Mouse (Mus musculus) hindlimb bud, embryonic 11.5 days (tissue): ENCODE measurements at regions not wholly inside any gene's neighbourhood (a gene's known extent, or its start where the extent isn't known, plus 50 kb on each side); places are given as distances from the start of the nearest gene placed in this dataset.
A peak's percentile ranks its signal among the peaks of the same experiment; 100 is the strongest.

ENCODE experiments used
- DNase-seq: peaks from one replicate; pipeline ENCODE4 v3.0.0-alpha.2; 2012; ENCODE audit warnings: low read depth, low spot score; ENCODE audit errors: extremely low spot score

DNA sequence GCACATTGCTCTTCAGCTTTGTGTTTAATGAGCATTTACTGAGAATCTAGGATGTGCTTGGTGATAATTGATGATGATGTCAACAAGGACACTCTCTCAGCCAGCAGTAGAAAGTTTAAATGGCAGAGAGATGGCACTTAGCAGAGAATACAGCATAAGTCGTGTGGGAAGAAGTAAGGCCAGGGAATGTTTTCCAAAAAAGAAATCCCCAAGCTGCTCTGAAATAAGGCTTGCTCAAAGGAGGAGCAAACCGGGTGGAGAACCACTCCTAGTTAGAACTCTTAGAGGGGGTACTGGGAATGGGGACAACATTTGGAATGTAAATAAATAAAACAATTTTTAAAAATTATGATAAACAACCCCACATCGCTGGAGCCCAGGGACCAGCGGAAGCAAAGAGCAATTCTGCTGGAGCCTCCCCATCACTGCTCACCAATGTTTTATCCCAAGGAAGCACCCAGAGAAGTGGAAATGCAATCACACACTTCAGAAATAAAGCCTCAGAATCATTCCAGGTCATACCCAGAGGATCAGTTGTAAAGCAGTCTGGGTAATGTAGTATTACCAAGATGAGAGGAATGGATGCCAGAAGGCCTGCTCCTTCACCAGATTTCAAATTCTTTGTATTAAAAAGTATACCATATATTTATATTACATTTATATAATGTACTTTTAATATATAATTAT lies 622.3 kb upstream of the Intu start:
- DNase-seq: no peak

DNA sequence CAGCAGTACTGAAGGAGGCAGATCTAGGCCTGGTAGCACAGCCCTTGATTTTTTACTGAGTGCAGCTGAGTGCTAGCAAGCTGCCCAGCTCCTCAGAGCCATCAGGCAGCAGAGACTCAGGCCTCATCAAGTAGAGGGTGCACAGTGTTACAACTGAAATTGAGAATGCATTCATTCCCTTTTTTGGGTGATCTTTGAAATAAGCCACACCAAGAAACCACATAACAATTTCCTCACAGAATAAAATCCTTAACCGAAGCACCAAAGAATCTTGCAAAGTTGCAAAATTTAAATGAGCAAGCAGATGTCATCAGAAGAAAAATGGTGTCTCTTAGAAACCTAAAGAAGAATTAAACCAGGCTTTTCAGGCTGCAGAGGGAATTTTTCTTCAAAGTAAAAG lies 621.4 kb upstream of the Intu start:
- DNase-seq: no peak

DNA sequence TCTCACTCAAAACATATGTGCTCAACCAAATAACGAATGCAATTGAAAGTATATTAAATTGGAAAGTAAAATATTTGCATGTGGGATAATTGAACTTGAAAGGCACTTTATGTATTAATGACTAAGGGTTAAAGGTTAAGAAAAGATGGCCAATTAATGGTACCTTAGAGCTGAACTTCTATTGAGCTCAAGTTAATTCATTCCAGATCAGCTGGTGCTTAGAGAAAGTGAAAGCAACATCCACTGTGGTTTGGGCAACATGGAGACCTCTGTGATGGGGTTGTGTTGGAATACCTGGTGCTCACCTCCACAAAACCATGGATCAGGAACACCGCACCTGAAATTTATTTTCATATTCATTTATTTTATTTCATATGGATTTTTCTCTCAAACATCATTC lies 612.5 kb upstream of the Intu start:
- peak; percentile 60 for DNase-seq

DNA sequence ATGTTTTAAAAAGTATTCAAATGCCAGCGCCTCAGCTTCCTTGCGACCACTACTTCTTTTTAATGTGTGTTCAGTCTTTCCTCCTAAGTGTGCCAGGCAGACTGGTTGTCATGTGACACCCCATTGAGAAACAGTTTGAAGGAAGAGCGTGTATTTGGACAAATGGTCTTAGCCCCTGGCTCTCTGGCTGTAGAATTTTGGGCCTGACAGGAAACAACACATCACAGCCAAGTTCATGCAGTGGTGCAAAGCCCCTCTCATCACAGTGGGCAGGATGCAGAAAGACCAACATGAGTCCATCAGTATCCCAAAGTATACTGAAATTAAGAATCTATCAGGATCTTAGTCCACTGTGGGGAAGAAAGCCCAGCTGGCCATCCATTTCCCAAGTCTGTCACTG lies 605.6 kb upstream of the Intu start:
- no peak for DNase-seq

DNA sequence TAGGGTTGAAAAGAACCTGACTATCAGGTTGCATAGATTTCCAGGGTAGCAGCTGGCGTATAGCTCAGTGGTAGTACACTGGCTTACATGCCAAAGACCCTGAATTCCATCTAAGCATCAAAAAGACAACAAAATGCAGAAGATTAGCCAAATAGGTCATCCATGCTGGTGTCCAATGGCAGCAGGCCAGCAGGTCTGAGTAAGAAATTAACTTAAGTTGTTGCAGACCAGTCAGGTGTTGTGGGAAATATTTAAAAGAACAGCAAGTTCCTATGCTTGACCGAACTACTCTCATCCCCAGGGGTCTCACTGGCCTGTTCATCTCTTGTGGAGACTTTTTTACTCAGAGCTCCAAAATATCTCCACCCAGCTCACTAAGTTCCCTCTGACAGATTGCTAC lies 602.7 kb upstream of the Intu start:
- no peak for DNase-seq

DNA sequence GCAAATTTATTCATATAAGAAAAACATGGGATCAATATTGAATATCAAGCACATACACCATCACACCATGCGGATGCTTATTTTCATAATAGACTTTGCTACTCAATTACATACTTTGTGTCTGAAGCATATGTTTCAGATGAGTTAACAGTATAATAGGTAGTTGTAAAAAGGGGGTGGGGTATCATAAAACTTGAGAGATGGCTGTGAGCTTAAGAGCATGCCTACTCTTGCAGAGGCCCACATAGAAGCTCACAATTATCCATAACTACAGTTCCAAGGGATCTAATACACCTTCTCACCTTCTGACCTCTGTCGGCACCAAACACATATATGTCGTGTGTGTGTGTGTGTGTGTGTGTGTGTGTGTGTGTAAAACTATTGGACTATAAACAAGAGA lies 597.7 kb upstream of the Intu start:
- DNase-seq: no peak

DNA sequence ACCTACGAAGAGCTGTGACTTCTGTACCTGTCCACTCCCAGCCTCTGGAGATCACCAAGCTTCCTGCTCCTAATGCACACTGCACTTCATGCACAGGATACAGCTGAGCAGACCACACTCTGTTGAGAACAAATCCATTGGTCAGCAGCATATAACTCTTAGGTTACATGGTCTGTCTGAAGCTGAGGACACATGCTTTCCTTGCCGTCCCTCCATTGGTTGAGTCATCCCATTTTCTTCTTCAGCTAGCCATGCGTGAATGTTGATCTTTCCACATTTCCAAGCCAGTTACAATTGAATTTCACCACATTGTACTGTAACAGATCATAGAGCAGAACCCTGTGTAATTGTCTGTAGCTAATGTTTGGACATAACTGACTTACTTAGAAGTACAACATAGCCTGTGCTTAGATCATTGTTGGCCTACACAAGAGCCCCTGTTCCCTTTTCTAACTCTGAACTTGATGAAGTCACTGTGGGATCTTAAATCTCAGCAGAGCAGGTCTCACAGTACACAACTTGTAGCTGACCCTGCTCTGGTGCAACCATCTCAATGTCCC lies 593.3 kb upstream of the Intu start:
- DNase-seq: no peak

DNA sequence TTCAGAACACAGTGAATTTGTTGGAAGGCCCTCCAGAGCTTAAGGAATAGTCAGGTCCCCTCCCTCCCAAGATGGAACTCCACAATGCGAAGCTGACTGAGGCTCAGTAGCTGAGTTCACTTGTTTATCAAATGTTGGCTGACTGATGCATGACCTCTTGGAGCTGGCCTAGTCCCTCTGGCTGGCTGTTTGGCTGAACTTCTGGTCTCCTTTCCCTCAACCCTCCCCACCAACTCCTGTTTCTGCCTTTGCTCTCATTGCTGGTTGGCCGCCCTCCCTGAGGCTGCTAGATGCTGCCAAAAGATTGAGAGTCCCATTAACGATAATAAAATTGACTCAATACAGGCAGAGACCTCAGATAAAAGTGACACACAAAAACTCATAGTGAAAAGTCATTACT lies 586.5 kb upstream of the Intu start:
- no peak for DNase-seq

DNA sequence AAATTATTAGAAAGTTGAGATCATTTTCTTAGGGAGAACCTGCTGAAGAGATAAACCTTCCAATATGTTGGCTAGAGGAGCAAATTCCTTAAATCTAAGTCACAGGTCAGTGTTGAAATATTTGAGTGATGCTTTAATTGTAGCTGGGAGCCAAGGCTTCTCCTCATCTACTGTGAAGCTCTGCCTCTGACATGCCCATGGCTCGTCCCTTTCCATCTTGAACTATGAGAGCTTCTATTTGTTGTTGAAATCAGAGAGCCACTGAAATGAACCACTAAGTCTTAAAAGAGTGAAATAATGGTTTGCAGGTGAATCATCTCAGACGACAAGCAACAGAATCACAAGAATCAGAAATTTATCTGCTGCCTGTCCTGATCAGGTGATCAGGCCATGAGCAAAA lies 579.0 kb upstream of the Intu start:
- DNase-seq: no peak

DNA sequence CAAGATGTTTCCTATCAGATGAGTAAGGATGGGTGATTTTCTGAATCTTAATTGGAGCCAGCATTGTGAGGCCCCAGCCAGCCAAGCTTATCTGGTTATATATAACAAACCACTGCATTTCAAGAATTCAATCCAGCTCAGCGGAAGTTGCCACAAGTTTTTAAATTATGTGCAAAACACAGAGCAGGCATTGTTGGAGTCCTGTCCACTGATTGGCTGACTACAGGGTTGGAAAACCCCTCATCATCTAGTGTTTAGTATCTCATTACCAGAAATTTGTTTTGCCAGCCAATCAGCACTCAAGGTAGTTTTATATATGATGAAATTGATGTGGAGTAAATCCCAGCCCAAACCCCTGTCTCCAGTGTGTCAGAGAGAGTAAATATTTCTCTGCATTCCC lies 578.5 kb upstream of the Intu start:
- no peak for DNase-seq

DNA sequence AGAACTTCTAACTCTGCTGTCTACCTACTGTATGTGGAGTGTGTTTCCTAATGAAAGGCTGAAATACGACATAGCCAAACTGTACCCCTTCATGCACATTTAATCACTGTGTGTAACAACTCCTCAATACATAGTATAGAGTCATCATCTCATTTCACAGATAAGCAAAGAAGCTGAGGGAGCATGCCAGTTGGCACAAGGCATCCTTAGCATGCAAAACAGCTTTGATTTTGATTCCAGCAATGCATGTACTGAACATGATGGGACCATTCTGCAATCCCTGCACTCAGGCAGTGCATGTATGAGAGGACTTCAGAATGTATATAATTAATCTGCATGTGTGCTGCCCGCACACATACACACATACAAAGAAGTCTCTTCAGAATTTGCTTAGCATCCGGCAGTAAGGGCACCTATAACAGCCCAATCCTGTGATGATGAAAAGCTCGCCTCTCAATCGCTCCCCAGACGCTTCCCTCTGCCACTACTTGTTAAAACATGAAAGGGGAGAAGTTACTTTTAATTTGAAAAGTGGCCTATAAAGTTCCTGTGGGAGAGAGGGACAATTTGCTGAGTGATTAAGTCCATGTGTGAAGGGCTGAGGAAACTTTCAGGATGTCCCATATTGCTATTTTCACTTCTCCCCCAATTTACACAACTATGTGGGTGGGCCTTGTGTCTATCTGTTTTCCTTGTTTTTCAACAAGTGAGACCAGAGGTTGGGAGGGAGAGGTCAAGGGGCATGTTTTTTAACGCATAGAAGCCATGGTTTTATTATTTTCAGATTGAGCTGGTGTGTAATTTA lies 569.0 kb upstream of the Intu start:
- peak; percentile 92 for DNase-seq

DNA sequence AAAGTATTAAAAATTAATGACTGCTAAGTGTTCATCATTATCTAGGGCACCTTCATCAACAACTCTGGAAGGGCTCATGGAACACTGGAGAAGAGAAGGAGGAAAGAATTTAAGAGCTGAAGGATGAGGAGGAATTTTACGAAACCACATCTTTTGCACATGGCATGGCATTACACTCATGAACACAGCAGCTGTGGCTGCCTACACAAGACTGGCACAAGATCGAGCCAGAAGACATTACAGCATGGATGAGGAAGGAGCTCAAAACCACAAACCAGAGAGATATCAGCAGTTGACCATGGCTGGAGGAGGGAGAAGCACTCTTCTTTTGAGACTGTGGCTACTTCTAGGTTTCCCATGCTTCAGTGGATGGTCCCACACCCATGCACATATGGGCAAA lies 565.7 kb upstream of the Intu start:
- DNase-seq: no peak

DNA sequence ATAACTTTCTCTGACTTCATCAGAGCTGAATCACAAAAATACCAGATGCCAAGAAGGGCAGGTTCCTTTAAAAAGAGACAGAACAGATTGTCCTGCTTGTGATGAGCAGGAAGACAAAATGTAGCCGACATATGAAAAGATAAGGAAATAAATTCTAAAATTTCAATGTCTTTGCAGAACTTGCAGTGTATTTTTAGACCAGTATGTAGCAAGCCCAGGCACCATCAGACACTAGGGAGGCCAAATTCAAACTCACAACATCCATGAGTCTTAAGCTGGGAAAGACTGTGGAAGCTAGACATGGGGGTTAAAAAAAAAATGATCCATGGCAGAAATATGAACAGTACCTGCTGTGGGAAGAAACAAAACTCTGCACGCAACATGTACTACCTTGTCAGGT lies 564.7 kb upstream of the Intu start:
- DNase-seq: no peak

DNA sequence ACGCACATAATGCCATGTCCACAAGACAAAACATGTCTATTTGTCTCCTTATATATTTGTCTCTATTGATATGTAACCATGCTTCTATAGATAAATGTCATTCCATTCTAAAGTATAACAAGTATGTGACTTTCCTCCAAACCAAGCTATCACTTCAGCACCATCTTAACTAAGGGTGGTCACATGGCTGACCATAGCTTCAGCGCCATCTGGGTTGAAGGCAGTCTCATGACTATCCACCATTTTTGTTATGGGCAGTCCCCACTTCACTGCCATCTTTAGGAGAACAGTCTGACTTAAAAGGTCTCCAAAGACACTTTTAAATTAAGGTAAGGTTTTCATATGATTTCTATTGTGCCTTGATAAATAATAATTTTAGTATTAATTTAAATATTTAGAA lies 554.1 kb upstream of the Intu start:
- DNase-seq: no peak

DNA sequence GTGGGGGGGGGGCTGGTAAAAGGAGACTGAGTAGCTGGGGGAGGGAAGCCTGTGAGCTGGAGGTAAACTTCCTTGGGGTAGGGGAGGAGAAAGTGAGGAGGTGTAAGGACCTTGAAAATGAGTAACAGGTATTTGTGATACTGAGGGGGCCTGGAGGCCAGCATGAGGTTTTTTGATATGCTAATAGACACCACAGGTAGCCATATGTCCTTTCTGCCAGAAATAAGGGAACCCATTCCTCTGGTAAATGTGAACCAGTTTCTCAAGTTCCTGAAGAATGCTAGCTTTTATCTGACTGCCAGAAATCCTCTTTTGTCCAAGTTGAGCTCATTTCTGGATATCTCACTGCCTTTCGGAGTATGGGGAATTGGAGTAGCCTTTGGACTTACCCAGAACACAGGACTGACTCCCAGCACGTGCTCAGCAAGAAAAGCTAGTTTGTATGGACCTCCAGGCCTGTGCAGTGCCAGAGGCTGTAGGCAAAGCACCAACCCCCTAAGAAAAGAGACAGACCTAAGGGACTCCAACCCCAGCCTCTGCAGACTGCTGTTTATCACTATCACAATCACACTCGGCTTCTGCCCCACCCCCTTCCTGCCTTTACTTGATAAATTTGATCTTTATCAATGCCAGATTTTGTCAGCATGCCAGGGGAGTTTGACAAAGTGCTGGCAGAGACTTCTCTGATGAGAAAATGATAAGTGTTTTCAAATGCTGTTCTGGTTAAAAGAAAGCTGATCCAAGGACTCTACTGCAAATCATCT lies 552.0 kb upstream of the Intu start:
- no peak for DNase-seq

DNA sequence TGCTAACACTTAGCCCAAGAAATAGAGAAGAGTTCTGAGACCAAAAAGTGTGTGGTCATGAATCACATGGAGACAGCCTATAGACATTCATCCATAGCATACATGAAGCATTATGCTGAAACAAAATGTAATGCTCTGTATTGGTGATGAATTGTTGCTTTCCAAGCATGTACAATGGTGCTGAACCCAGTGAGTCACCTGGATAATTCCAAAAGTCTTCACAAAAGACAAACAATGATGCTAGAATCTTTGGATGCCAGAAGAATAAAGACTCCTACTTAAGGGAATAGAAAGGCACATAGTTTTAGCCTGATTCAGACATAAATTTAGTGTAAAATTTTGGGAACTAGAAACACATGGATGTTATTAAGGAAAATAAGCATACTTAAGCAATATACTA lies 548.4 kb upstream of the Intu start:
- DNase-seq: no peak

DNA sequence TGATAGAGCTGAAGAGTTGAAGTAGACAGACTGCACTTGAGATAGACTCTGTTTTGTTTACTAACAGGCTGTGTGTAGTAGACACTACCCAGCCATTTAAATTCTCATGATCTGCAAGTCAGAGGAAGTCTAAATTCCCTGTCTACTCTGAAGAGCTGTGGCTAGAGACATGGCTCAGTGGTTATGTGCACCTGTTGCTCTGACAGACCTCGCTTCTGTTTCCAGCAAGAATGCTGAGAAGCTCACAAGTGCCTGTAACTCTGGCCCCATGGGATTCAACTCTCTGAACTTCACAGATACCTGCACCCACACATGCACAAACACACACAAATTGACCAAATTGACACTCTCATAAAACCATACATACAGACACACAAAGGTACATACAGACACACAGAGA lies 543.4 kb upstream of the Intu start:
- no peak for DNase-seq

DNA sequence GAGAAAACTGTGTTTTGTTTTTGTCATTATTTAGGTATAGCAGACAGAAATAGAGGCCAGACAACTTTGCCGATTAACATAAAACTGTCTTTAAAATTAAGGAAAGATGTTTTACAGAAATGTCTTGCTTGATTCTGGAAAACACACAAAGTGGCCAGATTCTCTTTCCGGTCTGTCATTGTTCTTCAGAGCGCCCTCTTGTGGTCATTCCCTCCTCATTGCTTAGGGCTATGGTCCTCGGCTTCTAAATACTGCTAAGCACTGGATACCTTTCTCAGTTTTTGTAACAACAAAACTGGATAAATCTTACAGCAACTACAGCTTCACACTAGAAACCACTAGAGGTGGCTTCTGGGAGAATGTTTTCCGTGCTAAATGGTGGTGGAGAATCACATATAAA lies 532.5 kb upstream of the Intu start:
- DNase-seq: peak; percentile 35

DNA sequence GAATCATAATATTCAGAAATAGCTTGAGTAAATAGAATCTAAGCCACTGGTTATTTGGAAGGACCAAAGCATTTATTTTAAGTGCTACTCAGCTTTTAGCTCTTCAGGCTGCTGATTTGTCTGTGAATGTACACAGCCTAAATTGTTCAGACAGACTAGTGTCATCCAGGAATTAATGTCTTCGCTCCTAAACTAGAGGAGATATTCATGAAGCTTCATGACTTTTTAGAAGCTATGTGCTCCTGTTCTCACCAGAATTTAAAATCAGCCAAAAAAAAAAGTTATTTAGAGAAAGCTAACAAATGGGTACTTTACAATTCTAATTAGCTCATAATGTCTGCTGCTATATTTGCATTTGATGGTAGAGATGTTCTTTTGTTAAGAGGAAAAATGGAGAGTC lies 531.2 kb upstream of the Intu start:
- DNase-seq: no peak

DNA sequence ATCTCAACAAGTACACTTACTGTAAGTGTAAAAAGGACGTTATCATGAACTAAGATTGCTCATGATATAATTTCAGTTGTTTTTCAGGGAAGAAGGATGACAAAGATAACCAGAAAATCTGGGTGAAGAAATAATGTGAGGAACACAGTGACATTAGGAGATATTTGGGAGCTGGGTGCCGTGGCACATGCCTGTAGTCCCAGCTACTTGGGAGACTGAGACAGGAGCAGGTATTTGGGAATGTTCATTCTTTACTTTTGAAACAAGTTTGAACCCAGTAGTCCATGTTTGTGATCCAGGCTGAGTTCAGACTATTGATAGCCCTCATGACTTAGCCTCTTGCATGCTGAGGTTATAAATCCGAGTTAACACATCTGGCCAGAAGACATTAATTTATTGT lies 528.2 kb upstream of the Intu start:
- no peak for DNase-seq

DNA sequence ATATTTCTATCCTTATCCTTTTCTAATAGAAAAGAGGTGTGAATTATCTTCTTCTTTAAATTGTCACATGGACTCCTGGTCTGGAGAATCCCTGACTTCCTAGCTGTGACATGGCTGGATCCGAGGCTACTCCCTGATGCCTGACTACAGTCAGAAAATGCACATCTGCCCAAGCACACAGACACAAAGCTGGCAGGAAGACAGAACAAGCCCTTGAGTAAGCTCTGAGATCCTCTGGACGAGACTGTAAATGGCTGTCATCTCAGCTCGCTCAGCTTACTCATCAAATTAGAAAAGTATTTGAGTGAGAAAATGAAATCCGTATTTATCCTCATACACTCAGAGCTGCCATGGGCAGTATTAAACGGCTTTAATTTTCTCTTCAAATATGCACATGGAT lies 521.0 kb upstream of the Intu start:
- DNase-seq: no peak

DNA sequence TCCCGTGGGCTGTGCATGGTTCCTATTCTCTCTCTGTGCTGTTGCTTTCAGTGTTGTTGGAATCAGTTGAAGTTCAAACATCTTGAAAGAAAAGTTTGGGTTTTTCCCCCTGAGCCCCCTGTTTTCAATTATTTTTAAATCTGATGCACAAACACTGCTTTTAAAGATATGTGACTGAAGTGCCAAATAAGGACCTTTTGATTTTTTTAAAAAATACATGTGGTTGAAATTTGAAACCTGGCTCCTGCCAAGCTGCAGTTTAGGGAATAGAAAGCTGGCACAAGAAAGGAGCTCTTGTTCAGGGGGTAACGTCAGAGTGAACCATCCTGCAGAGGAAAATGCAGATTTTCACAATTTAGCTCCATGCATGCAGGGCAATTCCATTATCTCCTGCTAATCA lies 509.4 kb upstream of the Intu start:
- no peak for DNase-seq
